Mouse (Mus musculus) ovary, adult 10 weeks (tissue): ENCODE data around the gene Tomm20. TPM values are rescaled to one million over a fixed set of nuclear protein-coding genes. Genes with fewer than 3 reads are reported as not detected.

ENCODE experiments used
- polyA plus RNA-seq: library from polyadenylated mRNA; stranded (reverse); fragments of 350-450 nt; fragmentation: Illumina TruSeq; extraction: RNeasy Lipid Tissue Mini Kit (QIAGEN cat#74804); gene quantifications from one replicate; pipeline ENCODE4 v1.2.3, GENCODE M21; 2014

Gene Tomm20
- 134 TPM for polyA plus RNA-seq

GRCm38 (mm10) chr8:126945730-126946163 lies at the start of gene Tomm20:
TSS of gene Tomm20 (minus strand) at chr8:126945844.

DNA sequence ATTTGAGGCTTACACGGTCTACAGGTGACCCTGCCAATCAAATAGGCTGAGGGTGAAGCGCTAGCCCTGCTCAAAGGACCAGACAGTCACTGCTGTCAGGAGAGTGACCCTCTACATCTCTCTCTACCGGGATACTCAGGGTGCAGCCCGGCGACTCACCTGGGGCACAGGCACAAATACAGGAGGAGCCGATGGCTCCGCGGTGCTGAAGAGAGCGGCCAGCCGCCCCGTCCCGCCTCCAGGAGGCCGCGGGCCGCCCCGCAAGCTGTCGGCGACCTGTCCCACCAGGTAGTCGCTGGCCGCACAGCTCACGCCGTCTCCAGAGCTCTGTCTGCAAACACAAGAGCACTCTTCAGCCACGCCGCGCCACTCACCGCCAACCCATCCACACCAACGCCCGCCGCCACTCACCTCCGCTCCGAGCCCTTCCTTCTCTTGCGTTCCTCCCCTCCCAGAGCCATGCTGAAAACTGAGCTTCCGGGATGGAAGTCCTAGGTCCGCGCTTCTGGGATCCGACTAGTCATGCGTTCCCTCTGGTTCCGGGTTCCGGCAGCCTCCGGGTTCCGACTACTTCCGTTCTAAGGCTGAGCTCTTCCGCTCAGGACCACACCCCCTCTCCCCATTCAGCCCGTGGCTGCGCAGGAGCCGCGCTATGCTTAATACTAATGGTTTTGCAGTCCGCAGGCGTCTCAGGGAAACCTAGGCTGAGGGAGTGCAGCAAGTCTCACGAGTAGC lies 25.1 kb upstream of the Tomm20 start, which contains the start of gene Rbm34:
Gene Rbm34, minus strand, starts transcription at position 493 of the 735 bp plus-strand sequence.

Other genes with a start within 250 kb of the Tomm20 start
- 40.3 TPM for gene Rbm34, start 25.2 kb upstream of the Tomm20 start, polyA plus RNA-seq
- 57.7 TPM for gene Pard3, start 118.0 kb upstream of the Tomm20 start, polyA plus RNA-seq